Mouse (Mus musculus): ENCODE data around the gene Phkg1. TPM values are rescaled to one million over a fixed set of nuclear protein-coding genes. Genes with fewer than 3 reads are reported as not detected.

Gene Phkg1
- 0.84 and 1.8 TPM in 2 replicates for polyA plus RNA-seq (2012; rRNA removed)

DNA sequence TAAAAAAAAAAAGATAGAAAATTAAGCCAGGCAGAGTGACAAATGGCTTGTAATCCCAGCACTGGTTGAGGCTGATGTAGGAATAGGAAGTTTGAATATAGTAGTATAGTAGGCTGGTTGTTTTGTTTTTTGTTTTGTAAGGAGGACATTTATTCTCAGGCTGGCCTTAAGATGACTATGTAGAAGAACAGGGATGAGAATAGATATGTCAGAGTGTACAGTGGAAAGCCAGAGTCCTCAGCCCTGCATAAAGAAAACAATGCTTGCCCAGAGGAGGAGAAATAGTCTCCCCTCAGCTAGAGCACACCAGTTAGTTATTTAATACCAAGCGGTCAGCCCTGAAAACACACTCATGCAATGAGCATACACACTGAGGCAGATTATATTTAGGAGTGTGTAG is at the start of gene Phkg1:
Phkg1 (minus strand) TSS at position 101 of the 400 bp plus-strand sequence.

DNA sequence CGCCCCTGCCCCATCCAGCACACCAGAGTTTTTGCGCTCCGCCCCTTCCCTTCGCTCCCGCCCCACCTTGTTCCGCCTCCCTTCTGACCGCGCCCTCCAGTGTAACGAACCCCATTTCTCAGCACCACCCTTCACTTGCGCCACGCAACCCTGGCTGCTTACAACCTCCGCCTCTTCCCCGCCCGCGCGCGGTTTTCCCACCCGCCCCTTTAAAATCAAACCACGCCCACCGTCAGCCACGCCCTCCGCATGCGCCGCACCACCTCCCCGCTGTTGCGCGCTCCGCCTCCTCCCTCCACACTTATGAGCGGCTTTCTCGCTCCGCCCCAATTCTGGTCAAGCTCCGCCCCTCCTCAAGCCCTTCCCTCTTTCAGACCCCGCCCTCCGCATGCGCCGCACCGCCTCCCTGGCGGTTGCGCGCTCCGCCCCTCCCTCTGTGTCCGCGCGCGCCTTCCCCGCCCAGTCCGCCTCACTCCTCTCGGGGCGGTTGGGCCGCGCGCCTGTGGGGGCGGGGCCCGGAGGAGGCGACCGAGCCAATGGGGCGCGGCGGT is 43.2 kb upstream of the Phkg1 start, which contains the start of gene Vkorc1l1:
Vkorc1l1 (plus strand) TSS at position 476 of the 551 bp plus-strand sequence.

DNA sequence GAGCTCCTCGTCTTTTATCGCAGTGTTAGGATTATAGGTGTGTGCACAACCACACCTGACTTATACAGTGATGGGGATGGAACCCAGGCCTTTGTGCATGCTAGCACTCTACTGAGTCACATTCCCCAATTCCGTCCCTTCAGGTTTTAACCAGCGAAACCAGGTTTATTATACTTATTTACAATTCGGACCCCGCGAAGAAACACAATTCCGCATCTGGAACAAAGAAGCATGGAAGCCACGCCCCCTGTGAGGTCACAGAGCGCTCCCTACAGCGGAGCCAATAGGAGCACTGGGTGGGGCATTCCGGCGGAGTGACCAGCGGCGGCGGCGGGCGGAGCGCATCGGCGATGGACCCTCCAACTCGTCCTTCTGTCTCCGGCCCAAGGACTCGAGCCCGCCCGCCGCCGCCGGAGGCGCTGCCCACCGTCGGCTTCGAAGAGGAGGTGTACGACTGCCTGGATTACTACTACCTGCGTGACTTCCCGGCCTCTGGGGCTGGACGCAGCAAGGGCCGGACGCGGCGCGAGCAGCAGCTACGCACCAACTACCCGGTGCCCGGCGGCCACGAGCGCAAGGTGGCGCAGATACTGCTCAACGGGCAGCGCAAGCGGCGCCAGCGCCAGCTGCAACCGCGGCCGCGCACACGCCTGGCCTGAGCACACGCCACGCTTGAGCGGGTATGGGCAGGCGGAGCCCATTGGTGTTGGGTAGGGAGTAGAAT is 10.1 kb upstream of the Phkg1 start, which contains the start of gene Nupr1l:
Nupr1l (plus strand) TSS at position 299 of the 724 bp plus-strand sequence.

DNA sequence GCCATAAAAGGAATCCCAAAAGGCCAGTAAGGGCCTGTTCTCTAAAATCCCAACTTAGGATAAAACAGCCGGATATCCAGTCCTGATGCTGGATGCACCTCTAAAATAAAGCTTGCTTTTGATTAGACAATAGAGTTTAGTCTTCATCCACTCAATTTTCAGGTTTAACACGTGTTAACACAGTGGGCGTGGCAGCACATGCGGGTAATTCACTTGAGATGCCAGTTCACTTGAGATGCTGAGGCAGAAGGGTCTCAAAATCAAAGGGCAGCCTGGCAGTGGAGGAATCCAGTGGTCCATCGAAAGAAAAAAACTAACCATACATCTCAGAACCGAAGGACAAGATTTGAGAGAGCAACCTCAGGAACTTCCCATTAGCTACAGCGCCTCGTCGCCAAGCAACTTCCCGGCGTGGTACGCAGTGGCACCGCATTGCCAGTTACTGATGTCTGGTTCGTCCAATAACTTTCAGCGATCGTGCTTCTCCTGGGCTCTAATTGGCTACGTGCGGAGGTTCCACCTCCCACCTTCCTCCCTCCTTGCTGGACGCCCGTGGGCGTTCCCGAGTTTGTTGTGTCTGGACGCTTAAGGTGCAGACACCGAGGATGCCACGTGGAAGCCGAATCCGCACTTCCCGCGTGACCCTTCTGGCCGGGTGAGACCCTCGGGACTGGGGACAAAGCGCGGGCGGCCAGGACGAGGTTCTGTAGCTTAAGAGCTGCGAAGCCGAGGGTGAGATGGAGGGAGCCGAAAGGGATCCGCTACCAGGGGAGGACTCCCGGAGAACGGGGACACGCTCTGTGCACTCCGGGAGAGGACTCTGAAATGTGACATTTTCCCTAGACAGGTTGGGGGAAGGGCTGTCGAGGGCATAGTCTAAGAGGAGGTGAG is 2.9 kb downstream of the Phkg1 start, which contains the start of gene Zbed5:
Zbed5 (plus strand) TSS at position 526 of the 891 bp plus-strand sequence.

DNA sequence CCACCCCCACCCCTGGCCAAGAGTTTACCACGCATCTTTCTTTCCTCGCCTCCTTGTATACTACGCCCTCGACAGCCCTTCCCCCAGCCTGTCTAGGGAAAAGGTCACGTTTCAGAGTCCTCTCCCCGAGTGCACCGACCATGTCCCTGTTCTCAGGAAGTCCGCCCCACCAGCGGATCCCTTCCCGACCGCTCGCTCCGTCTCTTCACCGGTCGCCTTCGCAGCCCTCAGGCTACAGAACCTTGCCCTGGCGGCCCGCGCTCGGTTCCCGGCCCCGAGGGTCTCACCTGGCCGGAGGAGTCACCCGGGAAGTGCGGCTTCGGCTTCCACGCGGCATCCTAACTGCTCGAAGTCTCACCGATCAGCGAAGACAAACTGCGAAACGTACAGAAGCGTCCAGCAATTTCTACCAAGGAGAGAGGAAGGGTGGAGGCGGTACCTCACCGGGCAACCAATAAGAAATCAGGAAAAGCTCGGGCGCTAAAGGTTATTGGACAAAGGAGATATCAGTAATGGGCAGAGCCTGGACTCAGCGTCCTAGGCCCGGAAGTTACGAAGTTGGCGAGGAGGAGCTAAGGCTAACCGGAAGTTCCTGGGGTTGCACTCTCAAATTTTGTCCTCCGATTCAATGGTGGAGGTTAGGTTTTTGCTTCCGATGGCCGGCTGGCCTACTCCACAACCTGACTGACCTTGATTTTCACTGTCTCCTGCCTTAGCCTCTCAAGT is 11.3 kb downstream of the Phkg1 start, which contains the start of gene Chchd2:
Chchd2 (minus strand) TSS at position 560 of the 726 bp plus-strand sequence.

DNA sequence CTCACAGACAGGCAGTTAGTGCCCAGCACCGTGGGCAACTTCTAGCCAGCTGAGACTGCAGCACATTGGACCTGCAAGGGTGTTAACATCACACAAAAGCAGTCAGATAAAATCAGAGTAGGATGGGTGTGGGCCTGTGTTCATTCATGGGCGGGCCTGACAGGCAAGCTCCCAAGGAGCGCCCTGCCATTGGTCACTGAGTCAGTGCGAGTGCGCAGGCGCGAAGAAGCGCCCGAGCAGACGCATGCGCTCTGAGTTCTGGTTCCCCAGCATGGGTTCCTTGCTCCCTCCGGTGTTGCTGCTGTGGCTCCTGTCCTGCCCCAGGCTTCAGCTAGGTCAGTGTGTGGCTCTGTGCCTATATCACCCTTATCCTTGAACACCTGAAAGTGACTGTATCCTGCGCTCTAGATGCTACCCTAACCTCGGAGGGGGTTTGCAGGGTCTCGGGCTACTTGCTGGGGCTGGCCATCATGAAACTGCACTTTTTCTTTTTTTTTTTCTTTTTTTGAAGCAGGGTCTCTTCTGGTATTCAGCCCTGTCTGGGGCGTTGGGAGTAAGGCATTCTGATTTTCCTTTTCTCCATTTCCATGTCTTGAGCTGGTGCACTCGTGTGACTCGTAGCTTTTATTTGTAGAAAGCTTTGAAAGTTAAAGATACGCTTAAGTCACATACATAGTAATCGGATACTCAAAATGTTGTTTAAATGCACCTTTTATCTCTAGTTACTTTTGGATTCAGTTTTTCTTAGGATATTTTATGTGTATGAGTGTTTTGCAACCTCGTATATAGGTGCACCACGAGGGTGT is 51.4 kb downstream of the Phkg1 start, which contains the start of gene Sumf2:
Sumf2 (plus strand) TSS at position 235 of the 806 bp plus-strand sequence.

Other genes starting within 250 kb of the Phkg1 start
- 6.6 and 6.9 TPM in 2 replicates for gene Zfp11, start 228.4 kb downstream of the Phkg1 start, polyA plus RNA-seq (2012; rRNA removed)
- gene Sept14, start 190.0 kb downstream of the Phkg1 start, polyA plus RNA-seq (2012; rRNA removed), result not detected in 2 replicates
- 129 and 133 TPM in 2 replicates for gene Mrps17, start 183.1 kb downstream of the Phkg1 start, polyA plus RNA-seq (2012; rRNA removed)
- 75.2 and 76.2 TPM in 2 replicates for gene Nipsnap2, start 173.5 kb downstream of the Phkg1 start, polyA plus RNA-seq (2012; rRNA removed)
- gene Psph, start 111.1 kb downstream of the Phkg1 start, polyA plus RNA-seq (2012; rRNA removed), result 17.1 and 21.9 TPM in 2 replicates
- gene Sumf2, start 51.6 kb downstream of the Phkg1 start, polyA plus RNA-seq (2012; rRNA removed), result 19.7 and 24.7 TPM in 2 replicates
- 731 and 832 TPM in 2 replicates for gene Chchd2, start 11.1 kb downstream of the Phkg1 start, polyA plus RNA-seq (2012; rRNA removed)
- 14.1 and 14.9 TPM in 2 replicates for gene Zbed5, start 2.8 kb downstream of the Phkg1 start, polyA plus RNA-seq (2012; rRNA removed)
- 4.0 and 4.9 TPM in 2 replicates for gene Nupr1l, start 10.0 kb upstream of the Phkg1 start, polyA plus RNA-seq (2012; rRNA removed)
- gene Vkorc1l1, start 43.4 kb upstream of the Phkg1 start, polyA plus RNA-seq (2012; rRNA removed), result 39.5 and 39.9 TPM in 2 replicates
- gene Gusb, start 104.5 kb upstream of the Phkg1 start, polyA plus RNA-seq (2012; rRNA removed), result 18.6 and 21.4 TPM in 2 replicates
- 36.9 and 39.2 TPM in 2 replicates for gene Asl, start 130.7 kb upstream of the Phkg1 start, polyA plus RNA-seq (2012; rRNA removed)
- gene Crcp, start 130.7 kb upstream of the Phkg1 start, polyA plus RNA-seq (2012; rRNA removed), result 58.2 and 58.4 TPM in 2 replicates
- 33.3 and 35.0 TPM in 2 replicates for gene Tpst1, start 174.8 kb upstream of the Phkg1 start, polyA plus RNA-seq (2012; rRNA removed)
- 15.4 and 15.6 TPM in 2 replicates for gene Kctd7, start 246.3 kb upstream of the Phkg1 start, polyA plus RNA-seq (2012; rRNA removed)

Data from central nervous system, embryonic 18 days (tissue).